Mouse (Mus musculus) thymus, adult 18-20 months (tissue): Measurements from ENCODE around the gene Miox.

Experiments
- DNase-seq, 2 experiments: peaks; one replicate each; pipeline ENCODE4 v3.0.0; 2022; ENCODE audit warnings: mixed read lengths in 2 of 2

The Miox gene

DNA sequence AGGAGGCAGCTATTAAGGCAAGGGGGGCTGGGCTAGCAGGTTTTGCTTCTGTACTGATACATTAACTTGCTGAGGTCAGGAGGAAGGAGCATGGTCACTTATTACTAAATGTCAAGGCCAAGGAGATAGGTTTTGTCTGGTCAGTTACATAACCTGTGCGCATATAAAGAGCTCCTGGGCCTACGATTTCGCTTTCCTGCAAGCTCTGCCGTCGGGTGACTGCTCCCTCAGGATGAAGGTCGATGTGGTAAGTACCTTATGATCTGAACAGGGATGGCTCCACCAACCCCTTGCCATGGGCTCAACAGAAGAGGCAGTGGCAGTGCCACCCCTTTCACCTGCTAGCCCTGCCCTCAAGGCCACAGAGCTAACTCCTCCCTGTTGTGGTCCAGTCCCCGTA is at the start of gene Miox:
TSS of gene Miox (plus strand) at position 128 of the 400 bp plus-strand sequence.
- no peak for DNase-seq

DNA sequence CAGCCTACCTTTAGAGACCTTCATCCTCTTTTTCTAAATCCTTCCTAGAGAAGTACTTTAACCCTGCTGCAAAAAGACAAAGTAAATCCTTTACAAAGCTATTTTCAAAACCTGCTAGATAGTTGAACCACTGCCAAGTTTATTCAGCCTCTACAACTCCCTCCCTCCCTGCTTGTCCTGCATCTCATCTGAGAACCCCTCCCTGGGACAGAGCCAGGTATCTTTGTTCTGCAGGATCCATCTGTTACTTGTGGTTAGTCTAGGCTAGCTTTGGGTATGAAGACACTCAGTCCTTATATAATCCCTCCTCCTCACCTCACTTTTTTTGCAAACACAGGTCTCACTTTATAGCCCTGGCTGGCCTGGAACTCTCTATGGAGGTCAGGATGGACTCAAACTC is 49.2 kb upstream of the Miox start:
- DNase-seq: no peak

DNA sequence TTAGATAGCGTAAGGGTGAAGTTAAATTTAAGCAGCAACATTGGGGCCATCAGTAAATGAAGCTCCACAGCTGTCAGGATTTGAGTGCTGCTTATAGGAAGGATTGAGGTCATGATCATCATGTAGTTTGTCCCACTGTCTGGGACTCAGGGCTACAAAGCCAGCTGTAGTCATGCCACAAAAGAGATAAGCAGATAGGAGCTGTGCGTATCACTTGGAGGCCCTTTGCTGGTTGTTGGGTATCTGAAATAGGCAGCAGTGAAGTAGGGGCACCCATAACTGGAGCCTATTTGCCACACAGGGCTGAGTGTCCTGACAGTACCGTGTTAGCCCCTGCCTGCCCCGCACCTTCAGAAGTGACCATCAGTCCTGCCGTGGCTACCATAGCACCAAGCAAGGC is 48.7 kb upstream of the Miox start:
- no peak for DNase-seq

DNA sequence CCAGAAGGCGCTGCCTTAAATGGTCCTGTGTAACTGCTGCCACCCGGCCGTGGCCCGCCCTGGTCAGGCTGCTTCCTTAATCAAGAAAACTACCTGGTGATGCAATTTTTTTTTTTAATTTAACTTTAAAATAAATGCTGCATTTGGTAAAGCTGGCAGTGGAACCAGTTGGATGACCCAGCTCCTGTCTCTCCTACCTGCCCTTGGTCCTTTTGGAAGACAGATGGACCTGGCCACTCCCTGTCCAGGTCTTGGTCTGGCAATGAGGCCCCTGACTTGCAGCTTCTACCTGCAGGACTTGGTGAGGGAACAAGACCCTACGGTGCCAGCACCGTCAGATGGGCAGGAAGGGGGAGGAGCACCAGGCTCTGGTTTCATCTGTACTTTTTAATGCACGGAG is 48.1 kb upstream of the Miox start:
- no peak for DNase-seq

GRCm38 (mm10) chr15:89286582-89286981 is 47.6 kb upstream of the Miox start:
- DNase-seq: no peak

GRCm38 (mm10) chr15:89288227-89288767 is 45.9 kb upstream of the Miox start:
- DNase-seq: no peak

GRCm38 (mm10) chr15:89289455-89289854 is 44.7 kb upstream of the Miox start:
- no peak for DNase-seq

- DNase-seq: no peak
Observed at GRCm38 (mm10) chr15:89291521-89291920, 42.7 kb upstream of the Miox start.

DNA sequence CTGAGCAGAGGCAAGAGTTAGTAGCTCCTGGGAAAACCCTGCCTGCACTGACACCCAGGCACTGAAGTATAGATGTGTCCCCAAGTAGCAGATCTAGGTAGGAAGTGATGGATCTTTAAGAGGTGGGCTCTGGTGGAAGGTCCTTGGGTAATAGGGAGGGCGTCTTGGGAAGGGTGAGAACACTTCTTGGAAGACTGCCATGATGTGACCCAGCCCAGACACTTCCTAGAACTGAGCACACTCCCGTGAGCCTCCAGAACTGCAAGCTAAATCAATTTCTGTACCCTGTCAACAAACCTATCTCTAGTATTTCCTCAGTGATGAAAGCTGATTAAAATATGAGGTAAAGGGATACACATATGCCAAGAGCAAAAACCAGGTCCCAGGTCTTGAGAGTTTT is 41.4 kb upstream of the Miox start:
- no peak for DNase-seq

DNA sequence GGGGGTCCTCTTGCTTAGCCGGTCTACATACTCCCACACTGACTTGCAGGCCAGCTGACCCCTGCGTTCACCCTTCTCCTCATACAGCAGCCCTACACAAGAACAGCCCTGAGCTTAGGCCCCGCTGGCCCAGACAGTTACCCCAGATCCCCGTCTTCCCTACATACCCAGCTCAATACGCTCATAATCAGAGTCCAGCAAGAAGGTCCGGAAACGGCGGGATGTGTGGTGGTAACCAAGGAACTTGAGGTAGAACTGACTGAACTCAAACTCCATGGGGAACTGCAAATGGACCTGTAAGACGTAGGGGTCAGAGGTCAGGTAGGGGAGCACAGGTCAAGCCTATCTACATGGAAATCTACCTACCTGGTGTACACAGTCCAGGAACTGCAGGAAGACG is 40.4 kb upstream of the Miox start:
- DNase-seq: no peak

- DNase-seq: no peak
Observed at GRCm38 (mm10) chr15:89295580-89296165, 38.5 kb upstream of the Miox start.

GRCm38 (mm10) chr15:89296465-89296864 is 37.7 kb upstream of the Miox start:
- DNase-seq: no peak

- DNase-seq: no peak
Observed at GRCm38 (mm10) chr15:89297695-89298094, 36.5 kb upstream of the Miox start.

- no peak for DNase-seq
Observed at GRCm38 (mm10) chr15:89300180-89300579, 34.0 kb upstream of the Miox start.

GRCm38 (mm10) chr15:89300600-89300999 is 33.6 kb upstream of the Miox start:
- no peak for DNase-seq

GRCm38 (mm10) chr15:89305966-89306365 is 28.2 kb upstream of the Miox start:
- DNase-seq: no peak

GRCm38 (mm10) chr15:89307461-89307860 is 26.7 kb upstream of the Miox start:
- no peak for DNase-seq

- DNase-seq: no peak
Observed at GRCm38 (mm10) chr15:89308406-89309139, 25.6 kb upstream of the Miox start.

DNA sequence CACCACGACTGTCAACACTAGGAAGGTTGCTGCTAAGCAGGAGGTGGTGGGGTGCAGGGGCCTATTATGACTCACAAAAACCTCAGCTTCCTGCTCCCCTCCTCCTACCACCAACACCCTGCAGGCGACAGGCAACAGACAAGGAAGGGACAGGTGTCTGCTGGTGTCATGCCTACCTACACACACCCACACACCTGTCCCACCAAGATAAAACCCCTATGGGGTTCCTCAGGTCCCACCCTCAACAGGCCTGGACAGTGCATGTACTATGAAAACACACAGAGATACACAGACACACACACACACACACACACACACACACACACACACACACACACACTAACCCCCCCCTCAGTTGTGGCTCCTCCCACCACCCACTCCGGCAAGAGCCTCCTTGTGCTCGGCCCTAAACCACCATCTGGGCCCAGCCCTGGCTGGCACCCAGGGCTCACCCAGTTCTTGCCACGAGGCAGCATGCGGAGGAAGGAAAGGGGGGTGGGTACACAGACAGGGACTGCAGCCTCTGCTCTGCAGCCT is 24.2 kb upstream of the Miox start:
- DNase-seq: peak; percentile 73 to 87

- no peak for DNase-seq
Observed at GRCm38 (mm10) chr15:89313359-89313758, 20.8 kb upstream of the Miox start.

GRCm38 (mm10) chr15:89314107-89314506 is 20.1 kb upstream of the Miox start:
- no peak for DNase-seq

GRCm38 (mm10) chr15:89314511-89315189 is 19.5 kb upstream of the Miox start:
- DNase-seq: peak; percentile 51 to 56

- peak; percentile 95 to 96 for DNase-seq
Observed at GRCm38 (mm10) chr15:89315190-89315731, 18.9 kb upstream of the Miox start, which contains the start of gene Sbf1. TSS of gene Sbf1 (minus strand) at chr15:89315311.
